10 mouse cellular contexts compared by ENCODE assay signal in the genomic region with DNA sequence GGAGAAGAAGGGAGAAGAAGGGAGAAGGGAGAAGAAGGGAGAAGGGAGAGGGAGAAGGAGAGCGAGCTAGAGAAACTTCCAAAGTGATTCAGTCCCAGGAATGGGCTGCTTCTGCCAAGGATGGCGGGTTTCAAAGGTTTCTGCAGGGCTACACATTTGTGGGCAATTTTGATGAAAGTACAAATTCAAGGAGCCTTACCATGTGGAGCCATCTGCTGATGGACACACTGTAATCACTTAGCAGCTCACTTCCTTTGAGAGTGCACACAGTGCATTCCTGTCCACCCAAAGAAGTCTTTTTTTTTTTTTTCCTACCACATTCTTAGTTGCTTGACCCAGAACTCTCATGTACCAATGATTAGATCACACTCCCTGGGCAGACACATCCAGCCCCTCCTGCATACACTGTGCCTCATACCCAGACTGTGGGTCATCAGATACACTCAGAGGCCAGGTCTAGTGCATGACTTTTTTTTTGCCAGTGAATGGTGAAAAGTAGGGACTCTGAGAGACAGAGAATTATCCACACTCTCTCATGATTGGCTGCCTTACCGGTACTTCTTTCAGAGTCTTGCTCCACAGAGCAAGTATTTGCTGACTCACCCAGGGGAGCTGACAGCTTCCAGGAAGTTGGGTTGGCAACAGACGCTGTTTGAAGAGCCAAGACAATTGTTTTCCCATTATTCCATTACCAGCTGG. TPM values are rescaled to one million over a fixed set of nuclear protein-coding genes. Genes with fewer than 3 reads are reported as not detected.
A peak's percentile ranks its signal among the peaks of the same experiment; 100 is the strongest.
DNase-seq lines count a peak whose midpoint lies in the region; ATAC-seq and TF ChIP-seq lines count a peak whose summit lies in the region.
"Had no signal": no experiment of that assay in that cellular context is flagged by ENCODE, and none has a peak within 500 bp of the region (broad histone marks: within the 10 kb centered on the region; RNA-seq: fewer than 3 reads in every experiment).

No protein-coding gene starts in this region.

- H3K27me3 ChIP-seq in embryonic facial prominence, embryonic 14.5 days (replicated peaks; ENCODE audit: control insufficient read depth, insufficient read depth, low read length), result no peaks in the 10 kb centered on the region
- H3K27me3 ChIP-seq in embryonic facial prominence, embryonic 10.5 days (replicated peaks; ENCODE audit: low read depth, poor library complexity, severe bottlenecking), result no peaks in the 10 kb centered on the region
- H3K27me3 ChIP-seq in kidney, embryonic 15.5 days, result no peaks in the 10 kb centered on the region
- H3K27me3 ChIP-seq: CH12.LX; embryonic facial prominence, embryonic 13.5 days had no signal

- peaks cover 4% of the 10 kb centered on the region for H3K4me1 ChIP-seq in embryonic facial prominence, embryonic 14.5 days (ENCODE audit: control insufficient read depth, insufficient read depth, low read length)
- H3K4me1 ChIP-seq in embryonic facial prominence, embryonic 10.5 days, result peaks cover 8% of the 10 kb centered on the region
- H3K4me1 ChIP-seq in kidney, embryonic 15.5 days, result 0 out of 2 replicates have a peak, but pooled peaks cover 2% of the 10 kb centered on the region

- no peak overlapping the region for H3K4me3 ChIP-seq in embryonic facial prominence, embryonic 14.5 days (ENCODE audit: low read depth, low read length)
- H3K4me3 ChIP-seq in embryonic facial prominence, embryonic 10.5 days, result no peak overlapping the region
- no peak overlapping the region for H3K4me3 ChIP-seq in gastrocnemius, adult 2 months
- no peak overlapping the region for H3K4me3 ChIP-seq in kidney, embryonic 15.5 days (replicated peaks)
- H3K4me3 ChIP-seq: embryonic facial prominence, embryonic 13.5 days had no signal

- H3K27ac ChIP-seq in embryonic facial prominence, embryonic 14.5 days (replicated peaks; ENCODE audit: low read depth, low read length), result no peak overlapping the region
- H3K27ac ChIP-seq in embryonic facial prominence, embryonic 10.5 days (replicated peaks), result no peak overlapping the region
- no peak overlapping the region for H3K27ac ChIP-seq in gastrocnemius, adult 2 months
- 0 out of 2 replicates have a peak overlapping the region, but pooled peaks have one; percentile 28 for H3K27ac ChIP-seq in kidney, embryonic 15.5 days
- H3K27ac ChIP-seq: embryonic facial prominence, embryonic 13.5 days had no signal

- H3K9me3 ChIP-seq in embryonic facial prominence, embryonic 14.5 days (ENCODE audit: control insufficient read depth, low read length), result no peaks in the 10 kb centered on the region
- no peaks in the 10 kb centered on the region for H3K9me3 ChIP-seq in embryonic facial prominence, embryonic 10.5 days
- H3K9me3 ChIP-seq in kidney, embryonic 15.5 days (replicated peaks), result no peaks in the 10 kb centered on the region
- H3K9me3 ChIP-seq: embryonic facial prominence, embryonic 13.5 days had no signal

- no peaks in the 10 kb centered on the region for H3K36me3 ChIP-seq in embryonic facial prominence, embryonic 14.5 days (ENCODE audit: control insufficient read depth, insufficient read depth, low read length)
- H3K36me3 ChIP-seq in embryonic facial prominence, embryonic 10.5 days (replicated peaks), result no peaks in the 10 kb centered on the region
- no peaks in the 10 kb centered on the region for H3K36me3 ChIP-seq in kidney, embryonic 15.5 days
- H3K36me3 ChIP-seq: embryonic facial prominence, embryonic 13.5 days had no signal

- intact Hi-C loops in gastrocnemius, adult 2 months (cut with DNase I), result no loop called here

- 45% methylated on average over 4 of the region's 4 CpGs for WGBS in embryonic facial prominence, embryonic 14.5 days
- 60% methylated on average over 4 of the region's 4 CpGs for WGBS in embryonic facial prominence, embryonic 10.5 days
- 59% methylated on average over 4 of the region's 4 CpGs for WGBS in kidney, embryonic 15.5 days

- ATAC-seq in embryonic facial prominence, embryonic 14.5 days (ENCODE audit: low read depth), result 0 out of 2 replicates have a peak, but pooled peaks have one; percentile 53
- no peak for ATAC-seq in kidney, embryonic 15.5 days (replicated peaks; ENCODE audit: low FRiP score)
- 0 out of 2 replicates have a peak, but pooled peaks have one; percentile 32 for ATAC-seq in megakaryocyte progenitor cell, adult 5-6 weeks (replicated peaks; ENCODE audit: poor library complexity)
- no peak for ATAC-seq in erythroblast, adult 5-6 weeks (replicated peaks; ENCODE audit: low FRiP score, poor library complexity, severe bottlenecking)

- DNase-seq in embryonic facial prominence, embryonic 14.5 days (ENCODE audit: low spot score), result peak; percentile 82
- no peak for DNase-seq in embryonic facial prominence, embryonic 10.5 days (ENCODE audit: low spot score)
- peak; percentile 95 for DNase-seq in 3T3-L1 (ENCODE audit: low read depth, low spot score)
- DNase-seq in gastrocnemius, adult 2 months, result peak; percentile 54
- no peak for DNase-seq in spleen, postnatal 10 days (ENCODE audit: low spot score in 2 of 2)

- no peak overlapping the region for H3K9ac ChIP-seq in embryonic facial prominence, embryonic 14.5 days (ENCODE audit: low read depth, low read length)
- H3K9ac ChIP-seq in kidney, embryonic 15.5 days, result no peak overlapping the region
- H3K9ac ChIP-seq: embryonic facial prominence, embryonic 13.5 days had no signal

- no peak overlapping the region for H3K4me2 ChIP-seq in embryonic facial prominence, embryonic 14.5 days (ENCODE audit: low read depth, low read length)
- no peak overlapping the region for H3K4me2 ChIP-seq in kidney, embryonic 15.5 days
- H3K4me2 ChIP-seq: embryonic facial prominence, embryonic 13.5 days had no signal

- TF ChIP-seq CTCF in gastrocnemius, adult 2 months (IDR thresholded peaks at IDR 0.05), result no peak

RNA-seq across cellular contexts. Expression of gene Adam12, which starts 29.2 kb away (rescaled TPM):
- polyA plus RNA-seq in embryonic facial prominence, embryonic 14.5 days (2014; fragmentation: Nextera tagmentation; extraction: Ambion mirVana), result 22.6 and 24.7 TPM in 2 replicates
- polyA plus RNA-seq in embryonic facial prominence, embryonic 10.5 days (2016; fragmentation: Nextera tagmentation; extraction: Ambion mirVana), result 1.9 and 2.1 TPM in 2 replicates
- under 1 TPM; 0.31 to 0.78 TPM for total RNA-seq in gastrocnemius, adult 2 months (2021)
- 4.6 and 6.8 TPM in 2 replicates for polyA plus RNA-seq in kidney, embryonic 15.5 days (2015; fragmentation: Nextera tagmentation; extraction: Ambion mirVana)
- 0.02 and 0.24 TPM in 2 replicates for total RNA-seq in megakaryocyte progenitor cell, adult 5-6 weeks (2015)
- total RNA-seq in megakaryocyte progenitor cell, adult 5-6 weeks (2017), result 0.12 TPM in 1 of 2 replicates, not detected in the other
- total RNA-seq in erythroblast, adult 5-6 weeks (2015; ENCODE audit: low replicate concordance), result not detected in 2 replicates
- 0.98 TPM in 1 of 2 replicates, not detected in the other for total RNA-seq in erythroblast, adult 5-6 weeks (2017; ENCODE audit: low replicate concordance)
- total RNA-seq: CH12.LX had no signal

Comparison
In these comparisons a context has a peak if more than half of its experiments do, and no peak if none do; other contexts are left out.
1. DNase-seq: peak in embryonic facial prominence, embryonic 14.5 days (single experiment), 3T3-L1 (single experiment) and gastrocnemius, adult 2 months (single experiment); none in embryonic facial prominence, embryonic 10.5 days (single experiment) and spleen, postnatal 10 days (0 of 2).
2. ATAC-seq: peak in embryonic facial prominence, embryonic 14.5 days (single experiment) and megakaryocyte progenitor cell, adult 5-6 weeks (single experiment); none in kidney, embryonic 15.5 days (single experiment) and erythroblast, adult 5-6 weeks (single experiment).